Mouse (Mus musculus): ENCODE results near the gene Tmem212. TPM values are rescaled to one million over a fixed set of nuclear protein-coding genes. Genes with fewer than 3 reads are reported as not detected.

Tmem212 gene
- total and polyA plus RNA-seq, 2 experiments from 2014 or later, result 4.3 to 4.7 TPM

DNA sequence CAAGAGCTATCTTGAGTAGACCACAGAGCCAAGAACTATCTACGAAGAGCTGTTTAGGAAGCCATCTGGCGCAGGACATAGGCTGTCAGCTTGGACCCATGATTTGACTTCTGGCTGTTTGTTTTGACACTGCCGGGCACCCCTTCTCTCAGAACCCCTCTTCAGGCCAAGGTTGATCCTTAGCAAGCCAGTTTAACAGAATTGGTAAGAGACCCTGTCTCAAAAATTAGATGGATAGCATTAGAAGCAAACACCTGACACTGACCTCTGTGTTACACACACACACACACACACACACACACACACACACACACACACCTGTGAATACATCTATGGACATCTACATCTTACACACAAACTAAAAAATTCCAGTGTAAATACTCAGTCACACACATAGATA is 12.8 kb upstream of the Tmem212 start:
- DNase-seq (no peak), ATAC-seq (no peak)
- WGBS, result 93% methylated on average over 3 of the region's 3 CpGs
- Histone ChIP-seq H3K9me3 (ENCODE audit: low read length) (0 out of 2 replicates have a peak, but pooled peaks cover 2% of the 10 kb centered on the region), H3K27me3 (ENCODE audit: insufficient read depth, low read length) (no peaks in the 10 kb centered on the region), H3K4me1 (ENCODE audit: insufficient read depth) (no peaks in the 10 kb centered on the region), H3K4me2 (ENCODE audit: low read depth) (no peak overlapping the region), H3K4me3 (ENCODE audit: low read depth, low read length) (no peak overlapping the region), H3K27ac (ENCODE audit: low read depth, low read length) (no peak overlapping the region), H3K36me3 (ENCODE audit: insufficient read depth) (no peaks in the 10 kb centered on the region), H3K9ac (no peak overlapping the region)
- TF ChIP-seq CTCF (IDR thresholded peaks at IDR 0.05; ENCODE audit: low read depth), result no peak

DNA sequence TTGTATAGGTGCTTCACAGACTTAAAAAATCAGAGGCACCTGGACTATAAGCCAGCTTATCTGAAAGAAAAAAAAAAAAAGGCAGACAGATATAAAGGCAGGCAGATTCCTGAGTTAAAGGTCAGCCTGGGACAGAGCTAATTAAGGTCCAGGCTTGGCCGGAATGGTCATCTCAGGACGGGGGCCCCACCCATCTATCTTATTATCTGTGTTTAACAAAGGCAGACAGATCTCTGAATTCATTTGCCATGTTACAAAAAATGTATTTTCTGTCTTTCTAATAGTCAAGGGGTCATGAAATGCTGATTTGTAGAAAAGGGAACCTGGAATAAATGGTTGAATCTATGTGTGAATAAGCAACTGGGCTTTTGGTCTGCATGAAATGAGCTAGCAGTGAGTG is 12.1 kb upstream of the Tmem212 start:
- no peak for DNase-seq
- H3K4me1 ChIP-seq (ENCODE audit: insufficient read depth), result no peaks in the 10 kb centered on the region
- H3K9me3 ChIP-seq (ENCODE audit: low read length), result 0 out of 2 replicates have a peak, but pooled peaks cover 2% of the 10 kb centered on the region
- no peak overlapping the region for H3K27ac ChIP-seq (ENCODE audit: low read depth, low read length)
- H3K4me2 ChIP-seq (ENCODE audit: low read depth), result no peak overlapping the region
- H3K27me3 ChIP-seq (ENCODE audit: insufficient read depth, low read length), result no peaks in the 10 kb centered on the region
- no peak for ATAC-seq
- no peaks in the 10 kb centered on the region for H3K36me3 ChIP-seq (ENCODE audit: insufficient read depth)
- H3K9ac ChIP-seq, result no peak overlapping the region
- no peak for TF ChIP-seq CTCF (IDR thresholded peaks at IDR 0.05; ENCODE audit: low read depth)
- 84% methylated on average over 2 of the region's 2 CpGs for WGBS
- H3K4me3 ChIP-seq (ENCODE audit: low read depth, low read length), result no peak overlapping the region

DNA sequence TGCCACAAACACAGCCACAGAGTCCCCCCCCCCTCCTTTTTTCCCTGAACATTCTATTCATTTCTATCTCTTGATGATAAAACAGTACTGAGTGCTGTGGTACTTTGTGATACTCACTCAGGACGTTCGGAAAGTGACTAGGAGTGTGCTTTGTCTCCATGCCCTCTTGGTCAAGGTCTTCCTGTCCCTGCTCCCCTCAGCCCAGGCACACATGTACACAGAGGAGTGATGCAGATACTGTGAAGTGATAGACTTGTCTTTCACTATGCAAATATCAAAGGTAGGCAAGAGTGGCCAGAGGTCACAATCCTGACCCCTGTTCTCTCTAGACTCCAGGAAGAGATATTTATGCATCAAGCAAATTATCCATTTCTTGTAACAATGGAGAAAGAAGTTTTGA is 11.1 kb upstream of the Tmem212 start:
- H3K4me1 ChIP-seq (ENCODE audit: insufficient read depth), result no peaks in the 10 kb centered on the region
- 0 out of 2 replicates have a peak, but pooled peaks cover 2% of the 10 kb centered on the region for H3K9me3 ChIP-seq (ENCODE audit: low read length)
- no peak overlapping the region for H3K4me2 ChIP-seq (ENCODE audit: low read depth)
- DNase-seq, result no peak
- H3K36me3 ChIP-seq (ENCODE audit: insufficient read depth), result no peaks in the 10 kb centered on the region
- no peaks in the 10 kb centered on the region for H3K27me3 ChIP-seq (ENCODE audit: insufficient read depth, low read length)
- no peak for TF ChIP-seq CTCF (IDR thresholded peaks at IDR 0.05; ENCODE audit: low read depth)
- no peak overlapping the region for H3K9ac ChIP-seq
- H3K27ac ChIP-seq (ENCODE audit: low read depth, low read length), result no peak overlapping the region
- ATAC-seq, result no peak
- 76% methylated on average over 2 of the region's 2 CpGs for WGBS
- no peak overlapping the region for H3K4me3 ChIP-seq (ENCODE audit: low read depth, low read length)

GRCm38 (mm10) chr3:27906647-27907209 is 10.6 kb upstream of the Tmem212 start:
- no peak for ATAC-seq
- Histone ChIP-seq H3K4me2 (ENCODE audit: low read depth) (no peak overlapping the region), H3K4me1 (ENCODE audit: insufficient read depth) (no peaks in the 10 kb centered on the region), H3K27me3 (ENCODE audit: insufficient read depth, low read length) (no peaks in the 10 kb centered on the region), H3K36me3 (ENCODE audit: insufficient read depth) (no peaks in the 10 kb centered on the region), H3K4me3 (ENCODE audit: low read depth, low read length) (no peak overlapping the region), H3K9me3 (ENCODE audit: low read length) (0 out of 2 replicates have a peak, but pooled peaks cover 2% of the 10 kb centered on the region), H3K27ac (ENCODE audit: low read depth, low read length) (no peak overlapping the region), H3K9ac (no peak overlapping the region)
- DNase-seq, result no peak
- TF ChIP-seq CTCF (IDR thresholded peaks at IDR 0.05; ENCODE audit: low read depth), result no peak
- 86% methylated on average over 7 of the region's 7 CpGs for WGBS

DNA sequence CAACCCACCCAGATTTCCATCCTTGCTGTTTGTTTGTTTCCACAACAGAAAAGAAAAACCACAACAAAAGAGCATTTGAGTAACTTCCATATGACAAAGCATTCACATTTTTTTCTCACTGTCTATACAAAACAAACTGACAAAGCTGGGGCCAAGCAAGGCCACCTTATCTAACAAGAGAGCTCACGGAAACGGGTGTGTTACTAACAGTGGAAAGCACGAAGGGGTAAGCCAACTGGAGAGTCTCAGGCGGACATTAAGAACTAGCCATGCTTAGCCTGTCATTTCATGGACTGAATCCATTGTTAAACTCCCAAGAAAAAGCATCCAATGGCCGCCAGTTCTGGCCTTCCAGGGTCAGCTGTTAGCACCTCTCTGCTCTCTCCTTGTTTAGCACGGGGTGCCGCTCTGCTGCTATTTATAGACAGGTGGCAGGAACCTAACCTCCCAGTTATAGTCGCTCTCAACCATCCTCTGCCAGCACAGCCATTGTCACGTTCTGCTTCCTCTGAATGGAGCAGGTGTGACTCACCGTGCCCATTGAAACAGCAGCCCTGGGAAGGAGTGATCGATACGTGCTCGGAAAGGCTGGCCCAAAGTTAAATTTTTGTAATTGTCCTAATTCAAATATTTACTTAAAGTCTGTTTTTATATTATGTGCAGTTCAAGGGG is 8.6 kb upstream of the Tmem212 start:
- DNase-seq (no peak), ATAC-seq (no peak)
- no peak for TF ChIP-seq CTCF (IDR thresholded peaks at IDR 0.05; ENCODE audit: low read depth)
- Histone ChIP-seq H3K4me1 (ENCODE audit: insufficient read depth) (no peaks in the 10 kb centered on the region), H3K27me3 (ENCODE audit: insufficient read depth, low read length) (no peaks in the 10 kb centered on the region), H3K27ac (ENCODE audit: low read depth, low read length) (no peak overlapping the region), H3K36me3 (ENCODE audit: insufficient read depth) (no peaks in the 10 kb centered on the region), H3K4me2 (ENCODE audit: low read depth) (no peak overlapping the region), H3K4me3 (ENCODE audit: low read depth, low read length) (no peak overlapping the region), H3K9me3 (ENCODE audit: low read length) (no peaks in the 10 kb centered on the region), H3K9ac (no peak overlapping the region)
- 47% methylated on average over 13 of the region's 13 CpGs for WGBS

DNA sequence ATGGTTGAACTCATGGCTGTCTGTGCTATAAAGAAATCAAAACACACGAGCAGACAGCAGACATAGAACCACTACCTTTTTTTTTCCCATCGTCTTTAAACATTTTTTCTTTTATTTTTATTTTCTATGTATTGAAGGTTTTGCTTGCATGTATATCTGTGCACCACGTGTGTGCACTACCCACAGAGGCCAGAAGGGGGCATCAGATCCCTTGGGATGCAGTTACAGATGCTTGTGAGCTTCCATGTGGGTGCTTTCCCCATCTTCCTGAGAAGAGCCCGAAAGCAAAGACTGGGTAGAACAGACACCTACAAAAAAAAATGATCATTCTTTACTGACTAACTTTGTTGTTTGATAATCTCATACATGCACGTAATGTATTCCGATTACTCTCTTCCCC is 5.7 kb upstream of the Tmem212 start:
- no peak for DNase-seq
- no peaks in the 10 kb centered on the region for H3K27me3 ChIP-seq (ENCODE audit: insufficient read depth, low read length)
- ATAC-seq, result no peak
- TF ChIP-seq CTCF (IDR thresholded peaks at IDR 0.05; ENCODE audit: low read depth), result 0 out of 2 replicates have a peak, but pooled peaks have one; percentile 7
- H3K9ac ChIP-seq, result no peak overlapping the region
- no peak overlapping the region for H3K27ac ChIP-seq (ENCODE audit: low read depth, low read length)
- WGBS, result 95% methylated on average over 6 of the region's 6 CpGs
- H3K9me3 ChIP-seq (ENCODE audit: low read length), result no peaks in the 10 kb centered on the region
- no peak overlapping the region for H3K4me2 ChIP-seq (ENCODE audit: low read depth)
- H3K36me3 ChIP-seq (ENCODE audit: insufficient read depth), result no peaks in the 10 kb centered on the region
- H3K4me1 ChIP-seq (ENCODE audit: insufficient read depth), result no peaks in the 10 kb centered on the region
- H3K4me3 ChIP-seq (ENCODE audit: low read depth, low read length), result no peak overlapping the region

DNA sequence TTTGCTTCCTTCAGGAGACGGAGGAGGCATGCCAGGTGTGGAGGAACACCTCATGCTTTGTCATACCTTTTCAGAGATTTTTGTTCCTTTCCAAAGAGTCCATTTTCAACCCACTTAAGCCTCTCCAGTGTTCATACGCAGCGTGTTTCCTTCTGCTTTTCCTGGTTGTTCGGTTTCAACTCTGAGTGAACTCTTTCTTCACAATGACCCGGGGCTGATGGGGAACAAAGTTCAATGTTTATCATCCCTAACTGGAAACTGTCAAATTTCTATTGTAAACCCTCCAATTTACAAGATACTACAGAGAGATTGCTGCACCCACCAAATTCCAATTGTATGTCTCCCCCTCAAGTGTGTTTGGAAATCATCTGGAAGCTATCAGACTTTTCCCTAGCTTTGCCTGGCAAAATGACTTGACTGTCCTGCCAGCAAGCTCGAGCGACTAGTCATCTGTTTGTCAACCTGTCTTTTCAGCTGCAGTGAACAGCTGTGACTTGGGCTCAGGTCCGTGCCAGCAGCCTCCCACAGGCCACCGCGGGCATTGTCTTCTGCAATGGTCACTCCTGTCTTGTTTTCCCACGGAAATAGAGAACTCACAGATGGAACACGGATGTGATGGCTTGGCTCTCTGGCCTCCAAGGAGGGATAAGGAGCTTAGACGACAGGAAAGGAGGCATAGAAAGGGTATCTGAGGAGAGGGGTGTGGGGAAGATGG is 3.0 kb upstream of the Tmem212 start:
- DNase-seq (no peak), ATAC-seq (peak; percentile 20; the same call in 1 of the 2 replicates)
- H3K4me1 ChIP-seq (ENCODE audit: insufficient read depth), result no peaks in the 10 kb centered on the region
- no peaks in the 10 kb centered on the region for H3K36me3 ChIP-seq (ENCODE audit: insufficient read depth)
- no peak overlapping the region for H3K4me3 ChIP-seq (ENCODE audit: low read depth, low read length)
- H3K9me3 ChIP-seq (ENCODE audit: low read length), result no peaks in the 10 kb centered on the region
- H3K27ac ChIP-seq (ENCODE audit: low read depth, low read length), result no peak overlapping the region
- no peak for TF ChIP-seq CTCF (IDR thresholded peaks at IDR 0.05; ENCODE audit: low read depth)
- WGBS, result 74% methylated on average over 13 of the region's 13 CpGs
- no peak overlapping the region for H3K9ac ChIP-seq
- H3K27me3 ChIP-seq (ENCODE audit: insufficient read depth, low read length), result no peaks in the 10 kb centered on the region
- no peak overlapping the region for H3K4me2 ChIP-seq (ENCODE audit: low read depth)

All from forebrain, postnatal 0 days (tissue).